8 mouse cellular contexts compared by ENCODE assay signal in genomic region chr4:53218291-53218640, GRCm38 (mm10). TPM values are rescaled to one million over a fixed set of nuclear protein-coding genes. Genes with fewer than 3 reads are reported as not detected.
DNase-seq lines count a peak whose midpoint lies in the region; ATAC-seq lines count a peak whose summit lies in the region.

No protein-coding gene starts in this region.

- no peak for DNase-seq in kidney, postnatal 14 days
- no peak for DNase-seq in B cell, adult 2 months
- no peak for DNase-seq in ovary, postnatal 10 days (ENCODE audit: low spot score)

- peak overlapping the region; percentile 92 for H3K4me2 ChIP-seq in kidney, embryonic 15.5 days
- H3K4me2 ChIP-seq in embryonic facial prominence, embryonic 15.5 days (replicated peaks): peak overlapping the region; percentile 86
- H3K4me2 ChIP-seq in limb, embryonic 12.5 days: peak overlapping the region; percentile 78
- H3K4me2 ChIP-seq in neural tube, embryonic 12.5 days (replicated peaks): peak overlapping the region; percentile 88

- no peaks in the 10 kb centered on the region for H3K9me3 ChIP-seq in kidney, embryonic 15.5 days (replicated peaks)
- no peaks in the 10 kb centered on the region for H3K9me3 ChIP-seq in embryonic facial prominence, embryonic 15.5 days (replicated peaks)
- no peaks in the 10 kb centered on the region for H3K9me3 ChIP-seq in limb, embryonic 12.5 days
- H3K9me3 ChIP-seq in neural tube, embryonic 12.5 days: no peaks in the 10 kb centered on the region

- H3K36me3 ChIP-seq in kidney, embryonic 15.5 days: no peaks in the 10 kb centered on the region
- no peaks in the 10 kb centered on the region for H3K36me3 ChIP-seq in embryonic facial prominence, embryonic 15.5 days
- H3K36me3 ChIP-seq in limb, embryonic 12.5 days: no peaks in the 10 kb centered on the region
- no peaks in the 10 kb centered on the region for H3K36me3 ChIP-seq in neural tube, embryonic 12.5 days

- peak overlapping the region; percentile 57 for H3K4me3 ChIP-seq in kidney, embryonic 15.5 days (replicated peaks)
- H3K4me3 ChIP-seq in embryonic facial prominence, embryonic 15.5 days (replicated peaks): peak overlapping the region; percentile 54
- H3K4me3 ChIP-seq in limb, embryonic 12.5 days (replicated peaks): peak overlapping the region; percentile 54
- peak overlapping the region; percentile 55 for H3K4me3 ChIP-seq in neural tube, embryonic 12.5 days

- H3K27me3 ChIP-seq in kidney, embryonic 15.5 days: no peaks in the 10 kb centered on the region
- no peaks in the 10 kb centered on the region for H3K27me3 ChIP-seq in embryonic facial prominence, embryonic 15.5 days
- H3K27me3 ChIP-seq in limb, embryonic 12.5 days: no peaks in the 10 kb centered on the region
- no peaks in the 10 kb centered on the region for H3K27me3 ChIP-seq in neural tube, embryonic 12.5 days (replicated peaks)

- peak overlapping the region; percentile 40; the same call in 1 of the 2 replicates for H3K9ac ChIP-seq in kidney, embryonic 15.5 days
- no peak overlapping the region for H3K9ac ChIP-seq in embryonic facial prominence, embryonic 15.5 days
- 0 out of 2 replicates have a peak overlapping the region, but pooled peaks have one; percentile 64 for H3K9ac ChIP-seq in limb, embryonic 12.5 days (replicated peaks)
- 0 out of 2 replicates have a peak overlapping the region, but pooled peaks have one; percentile 56 for H3K9ac ChIP-seq in neural tube, embryonic 12.5 days

- 0 out of 2 replicates have a peak overlapping the region, but pooled peaks have one; percentile 73 for H3K27ac ChIP-seq in kidney, embryonic 15.5 days
- H3K27ac ChIP-seq in embryonic facial prominence, embryonic 15.5 days (replicated peaks): peak overlapping the region; percentile 90
- peak overlapping the region; percentile 91 for H3K27ac ChIP-seq in limb, embryonic 12.5 days
- H3K27ac ChIP-seq in neural tube, embryonic 12.5 days: no peak overlapping the region

- 54% methylated on average over 5 of the region's 5 CpGs for WGBS in kidney, embryonic 15.5 days
- WGBS in embryonic facial prominence, embryonic 15.5 days: 36% methylated on average over 5 of the region's 5 CpGs
- WGBS in limb, embryonic 12.5 days: 38% methylated on average over 5 of the region's 5 CpGs
- WGBS in neural tube, embryonic 12.5 days: 47% methylated on average over 5 of the region's 5 CpGs

- H3K4me1 ChIP-seq in kidney, embryonic 15.5 days: peaks cover 21% of the 10 kb centered on the region
- peaks cover 23% of the 10 kb centered on the region for H3K4me1 ChIP-seq in embryonic facial prominence, embryonic 15.5 days
- H3K4me1 ChIP-seq in limb, embryonic 12.5 days (replicated peaks): peaks cover 35% of the 10 kb centered on the region
- H3K4me1 ChIP-seq in neural tube, embryonic 12.5 days: peaks cover 19% of the 10 kb centered on the region

- ATAC-seq in kidney, embryonic 15.5 days (replicated peaks; ENCODE audit: low FRiP score): no peak
- no peak for ATAC-seq in embryonic facial prominence, embryonic 15.5 days (ENCODE audit: insufficient number of reproducible peaks, low FRiP score, low TSS enrichment, low read depth)
- peak; percentile 3; the same call in 1 of the 2 replicates for ATAC-seq in limb, embryonic 12.5 days (ENCODE audit: insufficient number of reproducible peaks, insufficient read depth, low FRiP score, low TSS enrichment, low read depth)
- ATAC-seq in neural tube, embryonic 12.5 days (ENCODE audit: low FRiP score, low read depth): no peak
- no peak for ATAC-seq in inflammation-experienced regulatory T-cells, adult 6 months

RNA-seq across cellular contexts. Expression of gene Abca1, which starts 58.6 kb away (rescaled TPM):
- polyA plus RNA-seq in kidney, embryonic 15.5 days (2015; fragmentation: Nextera tagmentation; extraction: Ambion mirVana): 3.8 and 4.4 TPM in 2 replicates
- polyA plus RNA-seq in embryonic facial prominence, embryonic 15.5 days (2015; fragmentation: Nextera tagmentation; extraction: Ambion mirVana): 8.2 and 9.2 TPM in 2 replicates
- polyA plus RNA-seq in limb, embryonic 12.5 days (2016; fragmentation: Nextera tagmentation; extraction: Ambion mirVana): 6.8 and 7.4 TPM in 2 replicates
- 8.5 and 9.3 TPM in 2 replicates for polyA plus RNA-seq in neural tube, embryonic 12.5 days (2016; fragmentation: Nextera tagmentation; extraction: Ambion mirVana)
- 1 to 10 TPM in 2 of 3 experiments, under 1 TPM in 1; 0.18 to 3.0 (median 2.6) TPM for polyA plus RNA-seq in inflammation-experienced regulatory T-cells, adult 6 months (2017; shearing (Covaris generic))
